Mouse (Mus musculus): ENCODE measurements around the gene Phykpl. TPM values are rescaled to one million over a fixed set of nuclear protein-coding genes. Genes with fewer than 3 reads are reported as not detected.
A peak's percentile ranks its signal among the peaks of the same experiment; 100 is the strongest.

Gene Phykpl
- polyA plus RNA-seq (2012; fragmentation: generic; extraction: Trizol), result 7.0 TPM

GRCm38 (mm10) chr11:51584431-51585248, at the start of gene Phykpl:
Gene Phykpl, plus strand, starts transcription at chr11:51584757.
- Histone ChIP-seq H3K36me3 (ENCODE audit: control insufficient read depth, insufficient read depth) (peaks cover 16% of the 10 kb centered on the region), H3K4me3 (peak within 1 kb of the TSS; percentile 76), H3ac (ENCODE audit: control insufficient read depth, insufficient read length) (peak within 1 kb of the TSS; percentile 52), H3K27me3 (ENCODE audit: control insufficient read depth, insufficient read depth, insufficient read length) (no peaks in the 10 kb centered on the region), H3K79me2 (ENCODE audit: control insufficient read depth, insufficient read depth) (peaks cover 8% of the 10 kb centered on the region), H3K4me2 (ENCODE audit: low read depth) (peak within 1 kb of the TSS; percentile 86)
- TF ChIP-seq POLR2AphosphoS2 (IDR thresholded peaks at IDR 0.05; ENCODE audit: insufficient read length, low read depth) (peak; percentile 95), USF1 (IDR thresholded peaks at IDR 0.05; ENCODE audit: low read depth) (no peak), POLR2A (IDR thresholded peaks at IDR 0.05; ENCODE audit: insufficient read length, low read depth) (peak; percentile 96), REST (IDR thresholded peaks at IDR 0.05; ENCODE audit: insufficient read depth, insufficient read length) (no peak), TCF12 (IDR thresholded peaks at IDR 0.05; ENCODE audit: insufficient read depth, poor library complexity, severe bottlenecking) (no peak)

GRCm38 (mm10) chr11:51538388-51538787, 46.2 kb upstream of the Phykpl start:
- H3K4me2 ChIP-seq (ENCODE audit: low read depth), result no peak overlapping the region
- H3ac ChIP-seq (ENCODE audit: control insufficient read depth, insufficient read length), result no peak overlapping the region
- no peaks in the 10 kb centered on the region for H3K36me3 ChIP-seq (ENCODE audit: control insufficient read depth, insufficient read depth)
- H3K79me2 ChIP-seq (ENCODE audit: control insufficient read depth, insufficient read depth), result no peaks in the 10 kb centered on the region
- no peak overlapping the region for H3K4me3 ChIP-seq
- H3K27me3 ChIP-seq (ENCODE audit: control insufficient read depth, insufficient read depth, insufficient read length), result no peaks in the 10 kb centered on the region
- TF ChIP-seq CEBPB (IDR thresholded peaks at IDR 0.05; ENCODE audit: insufficient read depth, poor library complexity, severe bottlenecking) (no peak), SRF (IDR thresholded peaks at IDR 0.05; ENCODE audit: control insufficient read depth, insufficient read length, low read depth) (no peak), MYOD1 (IDR thresholded peaks at IDR 0.05; ENCODE audit: control insufficient read depth in 1 of 3, insufficient read length in 2 of 3, low read depth in 2 of 3) (no peak), MAX (IDR thresholded peaks at IDR 0.05; ENCODE audit: low read depth) (no peak), POLR2AphosphoS2 (IDR thresholded peaks at IDR 0.05; ENCODE audit: insufficient read length, low read depth) (no peak), TCF3 (IDR thresholded peaks at IDR 0.05; ENCODE audit: insufficient read length, low read depth) (no peak), TCF12 (IDR thresholded peaks at IDR 0.05; ENCODE audit: insufficient read depth, poor library complexity, severe bottlenecking) (no peak), REST (IDR thresholded peaks at IDR 0.05; ENCODE audit: insufficient read depth, insufficient read length) (no peak), POLR2A (IDR thresholded peaks at IDR 0.05; ENCODE audit: insufficient read length, low read depth) (no peak), MYOG (IDR thresholded peaks at IDR 0.05; ENCODE audit: control insufficient read depth in 1 of 3, insufficient read depth in 1 of 3, insufficient read length in 2 of 3, low read depth in 2 of 3) (no peak), E2F4 (IDR thresholded peaks at IDR 0.05; ENCODE audit: insufficient read depth) (no peak), USF1 (IDR thresholded peaks at IDR 0.05; ENCODE audit: low read depth) (no peak)

DNA sequence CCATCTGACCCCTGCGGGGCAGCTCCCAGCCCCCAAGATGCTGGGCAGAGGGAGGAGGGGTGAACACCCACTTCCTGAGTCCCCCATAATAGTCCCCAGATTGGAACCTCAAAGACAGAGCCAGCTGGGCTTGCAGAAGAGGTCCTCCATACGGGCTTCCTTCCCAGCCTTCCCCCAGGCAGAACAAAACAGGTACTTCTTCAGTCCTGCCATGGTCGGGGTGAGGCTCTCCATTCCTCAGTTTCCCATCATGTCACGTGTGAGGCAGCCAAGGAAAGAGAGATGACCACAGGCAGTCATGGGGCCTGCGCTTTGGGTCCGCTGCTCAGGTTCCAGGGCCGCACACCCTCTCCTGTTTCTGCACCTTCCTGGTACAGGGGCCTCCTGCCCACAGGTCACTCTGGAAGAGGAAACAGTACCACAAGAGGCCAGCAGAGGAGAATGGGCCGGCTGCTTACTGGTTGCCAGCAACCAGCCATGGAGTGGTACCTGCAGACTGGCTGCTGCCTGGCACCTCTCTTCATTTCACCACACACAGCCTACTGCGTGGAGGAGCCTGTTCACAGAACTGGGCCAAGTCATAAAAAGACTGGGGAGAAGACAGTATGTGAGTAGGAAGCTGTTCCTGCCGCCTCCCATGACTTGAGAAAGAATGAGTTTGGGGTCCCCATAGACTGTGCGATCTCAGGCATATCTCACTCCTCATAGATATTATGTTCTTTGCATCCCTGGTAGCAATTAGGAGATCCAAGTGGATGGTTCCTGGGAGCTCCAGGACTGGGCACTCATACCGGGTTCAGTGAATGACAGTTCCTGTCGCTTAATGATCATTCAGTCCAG, 45.4 kb upstream of the Phykpl start:
- H3K27me3 ChIP-seq (ENCODE audit: control insufficient read depth, insufficient read depth, insufficient read length), result no peaks in the 10 kb centered on the region
- H3ac ChIP-seq (ENCODE audit: control insufficient read depth, insufficient read length), result no peak overlapping the region
- no peaks in the 10 kb centered on the region for H3K79me2 ChIP-seq (ENCODE audit: control insufficient read depth, insufficient read depth)
- H3K4me2 ChIP-seq (ENCODE audit: low read depth), result no peak overlapping the region
- TF ChIP-seq POLR2A (IDR thresholded peaks at IDR 0.05; ENCODE audit: insufficient read length, low read depth) (no peak), MAX (IDR thresholded peaks at IDR 0.05; ENCODE audit: low read depth) (no peak), E2F4 (IDR thresholded peaks at IDR 0.05; ENCODE audit: insufficient read depth) (no peak), TCF12 (IDR thresholded peaks at IDR 0.05; ENCODE audit: insufficient read depth, poor library complexity, severe bottlenecking) (no peak), MYOG (IDR thresholded peaks at IDR 0.05; ENCODE audit: control insufficient read depth in 1 of 3, insufficient read depth in 1 of 3, insufficient read length in 2 of 3, low read depth in 2 of 3) (no peak), CEBPB (IDR thresholded peaks at IDR 0.05; ENCODE audit: insufficient read depth, poor library complexity, severe bottlenecking) (no peak), TCF3 (IDR thresholded peaks at IDR 0.05; ENCODE audit: insufficient read length, low read depth) (no peak), POLR2AphosphoS2 (IDR thresholded peaks at IDR 0.05; ENCODE audit: insufficient read length, low read depth) (no peak), MYOD1 (IDR thresholded peaks at IDR 0.05; ENCODE audit: control insufficient read depth in 1 of 3, insufficient read length in 2 of 3, low read depth in 2 of 3) (no peak), REST (IDR thresholded peaks at IDR 0.05; ENCODE audit: insufficient read depth, insufficient read length) (no peak), USF1 (IDR thresholded peaks at IDR 0.05; ENCODE audit: low read depth) (no peak)
- H3K36me3 ChIP-seq (ENCODE audit: control insufficient read depth, insufficient read depth), result no peaks in the 10 kb centered on the region
- no peak overlapping the region for H3K4me3 ChIP-seq

GRCm38 (mm10) chr11:51539759-51540282, 44.7 kb upstream of the Phykpl start:
- TF ChIP-seq TCF12 (IDR thresholded peaks at IDR 0.05; ENCODE audit: insufficient read depth, poor library complexity, severe bottlenecking) (no peak), MYOG (IDR thresholded peaks at IDR 0.05; ENCODE audit: control insufficient read depth in 1 of 3, insufficient read depth in 1 of 3, insufficient read length in 2 of 3, low read depth in 2 of 3) (no peak), CEBPB (IDR thresholded peaks at IDR 0.05; ENCODE audit: insufficient read depth, poor library complexity, severe bottlenecking) (no peak), REST (IDR thresholded peaks at IDR 0.05; ENCODE audit: insufficient read depth, insufficient read length) (no peak), TCF3 (IDR thresholded peaks at IDR 0.05; ENCODE audit: insufficient read length, low read depth) (no peak), SRF (IDR thresholded peaks at IDR 0.05; ENCODE audit: control insufficient read depth, insufficient read length, low read depth) (no peak), POLR2AphosphoS2 (IDR thresholded peaks at IDR 0.05; ENCODE audit: insufficient read length, low read depth) (no peak), USF1 (IDR thresholded peaks at IDR 0.05; ENCODE audit: low read depth) (no peak), MYOD1 (IDR thresholded peaks at IDR 0.05; ENCODE audit: control insufficient read depth in 1 of 3, insufficient read length in 2 of 3, low read depth in 2 of 3) (no peak), MAX (IDR thresholded peaks at IDR 0.05; ENCODE audit: low read depth) (no peak), POLR2A (IDR thresholded peaks at IDR 0.05; ENCODE audit: insufficient read length, low read depth) (no peak), E2F4 (IDR thresholded peaks at IDR 0.05; ENCODE audit: insufficient read depth) (no peak)
- no peaks in the 10 kb centered on the region for H3K27me3 ChIP-seq (ENCODE audit: control insufficient read depth, insufficient read depth, insufficient read length)
- no peak overlapping the region for H3K4me3 ChIP-seq
- H3K79me2 ChIP-seq (ENCODE audit: control insufficient read depth, insufficient read depth), result no peaks in the 10 kb centered on the region
- H3ac ChIP-seq (ENCODE audit: control insufficient read depth, insufficient read length), result no peak overlapping the region
- H3K4me2 ChIP-seq (ENCODE audit: low read depth), result no peak overlapping the region
- no peaks in the 10 kb centered on the region for H3K36me3 ChIP-seq (ENCODE audit: control insufficient read depth, insufficient read depth)

Data from myocyte (in vitro differentiated cells).